Mouse (Mus musculus): Measurements from ENCODE around the gene Tmem203. TPM values are rescaled to one million over a fixed set of nuclear protein-coding genes. Genes with fewer than 3 reads are reported as not detected.
"Not testable (repeated sequence)": the region's sequence is repeated elsewhere in the genome, so short reads cannot be mapped to it uniquely, and the experiment has no call there.

The Tmem203 gene
- polyA plus RNA-seq, 1 experiment from 2014 or later: 18.6 TPM

DNA sequence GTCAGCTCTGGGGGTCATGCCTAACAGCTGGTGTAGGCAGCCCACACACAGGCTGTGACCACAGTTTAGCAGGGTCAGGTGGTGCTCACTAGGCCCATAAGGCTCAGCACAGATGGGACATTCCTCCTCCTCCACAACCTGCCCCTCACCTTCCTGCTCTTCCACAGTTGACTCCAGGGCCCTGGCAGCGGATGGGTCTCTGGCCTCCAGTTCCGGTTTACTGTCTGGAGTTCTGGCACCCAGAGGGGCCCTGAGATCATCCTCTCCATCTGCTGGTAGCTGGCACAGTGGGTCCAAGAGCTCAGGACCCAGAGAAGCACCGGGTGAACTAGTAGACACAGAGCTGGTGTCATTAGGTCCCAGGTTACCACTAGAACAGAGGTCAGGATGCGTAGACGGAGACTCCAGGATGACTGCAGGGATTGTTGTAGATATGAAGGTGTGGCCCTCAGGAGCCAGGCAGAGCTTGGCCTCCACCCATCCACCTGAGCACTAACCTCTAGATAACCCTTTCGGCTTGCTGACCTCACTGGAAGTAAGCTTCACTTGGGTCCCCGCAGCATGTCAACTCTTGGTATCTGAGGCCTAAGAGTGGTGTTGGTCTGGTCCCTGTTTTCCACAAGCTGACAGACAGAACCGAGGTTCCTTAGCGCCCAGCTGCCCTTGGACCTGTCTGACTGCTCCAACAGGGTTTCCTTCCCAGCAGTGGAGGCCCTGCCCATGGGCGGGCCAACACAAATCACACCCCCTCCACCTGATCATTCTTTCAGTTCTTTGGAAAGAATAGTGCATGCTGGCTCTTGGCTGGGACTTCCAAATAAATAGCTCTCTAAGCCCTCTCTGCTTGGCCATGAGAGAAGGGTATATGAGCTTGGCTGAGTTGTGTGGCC lies 8.8 kb upstream of the Tmem203 start, which contains the start of gene AL732309.1:
Gene AL732309.1, minus strand, starts transcription at position 681 of the 890 bp plus-strand sequence.
- no peak within 1 kb of the TSS for H3K4me3 ChIP-seq (replicated peaks)
- H3K4me1 ChIP-seq (replicated peaks): peaks cover 25% of the 10 kb centered on the region
- no peak within 1 kb of the TSS for H3K9ac ChIP-seq (replicated peaks)
- WGBS: 94% methylated on average over 10 of the region's 10 CpGs
- no peak for ATAC-seq
- H3K36me3 ChIP-seq: peaks cover 64% of the 10 kb centered on the region
- H3K27ac ChIP-seq: no peak within 1 kb of the TSS
- H3K4me2 ChIP-seq (replicated peaks): no peak within 1 kb of the TSS
- H3K9me3 ChIP-seq: no peaks in the 10 kb centered on the region
- peaks cover 3% of the 10 kb centered on the region; the same call in 1 of the 2 replicates for H3K27me3 ChIP-seq

DNA sequence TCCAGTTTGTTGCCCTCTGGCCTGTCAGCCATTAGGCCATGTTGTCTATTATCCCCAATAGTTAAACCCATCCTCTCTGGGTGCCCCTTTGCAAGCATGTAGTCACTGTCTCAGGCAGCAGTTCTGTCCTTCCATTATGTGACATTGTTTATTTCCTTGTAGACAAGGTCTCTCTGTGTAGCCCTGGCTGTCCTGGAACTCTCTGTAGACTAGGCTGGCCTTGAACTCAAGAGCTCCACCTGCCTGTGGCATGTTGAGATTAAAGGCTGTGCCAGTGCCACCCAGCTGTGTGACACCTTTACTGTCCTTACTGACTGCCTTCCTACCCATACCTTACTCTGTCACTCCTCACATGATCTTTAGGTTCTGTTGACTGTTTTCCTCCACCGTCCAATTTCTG lies 2.9 kb upstream of the Tmem203 start:
- no peak overlapping the region for H3K4me3 ChIP-seq (replicated peaks)
- no peak overlapping the region for H3K4me2 ChIP-seq (replicated peaks)
- H3K36me3 ChIP-seq: peaks cover 58% of the 10 kb centered on the region
- ATAC-seq: no peak
- H3K9ac ChIP-seq (replicated peaks): no peak overlapping the region
- no peaks in the 10 kb centered on the region for H3K27me3 ChIP-seq
- WGBS: 85% methylated on average over 1 of the region's 1 CpGs
- H3K9me3 ChIP-seq: no peaks in the 10 kb centered on the region
- H3K4me1 ChIP-seq (replicated peaks): peaks cover 23% of the 10 kb centered on the region
- no peak overlapping the region for H3K27ac ChIP-seq

DNA sequence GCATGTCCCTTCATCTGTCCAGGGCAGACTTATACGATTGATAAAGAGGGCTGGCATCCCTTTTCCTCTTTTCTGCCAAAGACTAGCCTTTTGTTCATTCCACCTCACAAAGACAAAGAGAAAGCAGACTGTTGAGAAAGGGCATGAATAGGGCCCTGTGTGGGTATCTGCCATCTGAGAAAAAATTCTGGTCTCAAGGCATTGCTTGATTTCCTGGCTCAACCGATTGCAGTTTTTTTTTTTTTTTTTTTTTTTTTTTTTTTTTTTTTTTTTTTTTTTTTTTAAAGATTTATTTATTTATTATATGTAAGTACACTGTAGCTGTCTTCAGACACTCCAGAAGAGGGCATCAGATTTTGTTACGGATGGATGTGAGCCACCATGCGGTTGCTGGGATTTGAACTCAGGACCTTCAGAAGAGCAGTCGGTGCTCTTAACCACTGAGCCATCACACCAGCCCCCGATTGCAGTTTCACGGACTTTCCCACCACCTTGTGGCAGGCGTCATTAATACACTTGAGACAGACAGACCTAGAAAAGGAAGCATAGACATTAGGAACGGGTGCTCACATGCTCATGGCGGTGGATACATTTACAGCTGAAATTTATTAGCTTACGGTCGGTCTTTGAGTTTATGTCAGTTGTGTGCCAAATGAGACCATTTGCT lies 1.3 kb downstream of the Tmem203 start:
- Histone ChIP-seq H3K4me2 (replicated peaks) (peak overlapping the region; percentile 91), H3K4me1 (replicated peaks) (peaks cover 26% of the 10 kb centered on the region), H3K4me3 (replicated peaks) (peak overlapping the region; percentile 99), H3K9ac (replicated peaks) (peak overlapping the region; percentile 90), H3K36me3 (peaks cover 18% of the 10 kb centered on the region)
- H3K27me3 ChIP-seq, ATAC-seq, H3K9me3 ChIP-seq, H3K27ac ChIP-seq: not testable (repeated sequence)
- WGBS: 63% methylated on average over 12 of the region's 12 CpGs

DNA sequence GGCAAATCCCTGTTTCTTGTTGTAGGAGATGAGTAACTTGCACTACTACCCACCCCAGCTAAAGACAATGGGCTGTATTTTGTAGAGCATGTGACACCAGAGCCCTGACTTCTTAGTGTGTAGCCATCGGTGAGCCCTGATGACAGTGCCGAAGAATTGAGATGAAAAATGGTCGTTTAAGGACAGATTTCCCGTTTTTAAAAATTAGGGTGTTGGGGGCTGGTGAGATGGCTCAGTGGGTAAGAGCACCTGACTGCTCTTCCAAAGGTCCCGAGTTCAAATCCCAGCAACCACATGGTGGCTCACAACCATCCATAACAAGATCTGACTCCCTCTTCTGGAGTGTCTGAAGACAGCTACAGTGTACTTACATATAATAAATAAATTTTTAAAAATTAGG lies 2.0 kb downstream of the Tmem203 start:
- ATAC-seq; H3K27ac ChIP-seq; H3K27me3 ChIP-seq; H3K9ac ChIP-seq (replicated peaks); H3K4me3 ChIP-seq (replicated peaks); H3K4me2 ChIP-seq (replicated peaks); H3K9me3 ChIP-seq: not testable (repeated sequence)
- Histone ChIP-seq H3K36me3 (peaks cover 11% of the 10 kb centered on the region), H3K4me1 (replicated peaks) (peaks cover 30% of the 10 kb centered on the region)
- WGBS: 89% methylated on average over 5 of the region's 5 CpGs

DNA sequence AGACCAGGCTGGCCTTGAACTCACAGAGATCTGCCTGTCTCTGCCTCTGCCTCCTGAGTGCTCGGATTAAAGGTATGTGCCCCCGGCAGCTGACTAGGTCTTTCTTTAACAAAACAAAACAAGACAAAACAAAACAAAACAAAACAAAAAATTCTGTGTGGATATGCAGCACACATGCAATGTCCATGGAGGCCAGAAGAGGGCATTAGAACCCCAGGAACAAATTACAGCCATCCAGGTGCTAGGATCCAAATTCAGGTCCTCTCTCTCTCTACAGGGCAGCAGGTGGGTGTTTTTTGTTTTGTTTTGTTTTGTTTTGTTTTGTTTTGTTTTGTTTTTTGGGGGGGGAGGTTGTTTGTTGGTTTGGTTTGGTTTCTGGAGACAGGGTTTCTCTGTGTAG lies 3.6 kb downstream of the Tmem203 start:
- Histone ChIP-seq H3K36me3 (no peaks in the 10 kb centered on the region), H3K27me3 (peaks cover 6% of the 10 kb centered on the region), H3K4me1 (replicated peaks) (peaks cover 40% of the 10 kb centered on the region), H3K9ac (replicated peaks) (no peak overlapping the region), H3K9me3 (no peaks in the 10 kb centered on the region), H3K4me2 (replicated peaks) (no peak overlapping the region), H3K27ac (no peak overlapping the region), H3K4me3 (replicated peaks) (no peak overlapping the region)
- 43% methylated on average over 2 of the region's 2 CpGs for WGBS
- no peak for ATAC-seq

DNA sequence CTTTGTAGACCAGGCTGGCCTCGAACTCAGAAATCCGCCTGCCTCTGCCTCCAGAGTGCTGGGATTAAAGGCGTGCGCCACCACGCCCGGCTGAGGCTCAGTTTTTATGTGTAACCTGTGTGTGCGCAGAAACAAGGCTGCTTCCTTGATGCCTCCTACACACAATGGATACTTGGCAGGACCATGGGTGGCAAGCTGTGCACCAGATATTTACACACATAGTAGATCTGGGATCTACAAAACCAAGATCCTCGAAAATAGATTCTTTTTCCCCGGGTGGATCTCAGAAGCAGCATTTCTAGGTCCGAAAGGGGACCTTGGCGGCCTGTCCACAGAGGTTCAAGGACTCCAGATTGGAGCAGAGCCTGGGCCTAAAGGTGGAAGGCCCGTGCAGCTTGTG lies 6.6 kb downstream of the Tmem203 start:
- peak overlapping the region; percentile 64 for H3K27ac ChIP-seq
- no peaks in the 10 kb centered on the region for H3K9me3 ChIP-seq
- 46% methylated on average over 12 of the region's 12 CpGs for whole genome bisulfite sequencing
- H3K27me3 ChIP-seq: peaks cover 16% of the 10 kb centered on the region
- ATAC-seq: 0 out of 2 replicates have a peak, but pooled peaks have one; percentile 2
- peak overlapping the region; percentile 64; the same call in 1 of the 2 replicates for H3K9ac ChIP-seq (replicated peaks)
- H3K4me2 ChIP-seq (replicated peaks): peak overlapping the region; percentile 100
- H3K4me3 ChIP-seq (replicated peaks): peak overlapping the region; percentile 80
- no peaks in the 10 kb centered on the region for H3K36me3 ChIP-seq
- peaks cover 51% of the 10 kb centered on the region for H3K4me1 ChIP-seq (replicated peaks)

DNA sequence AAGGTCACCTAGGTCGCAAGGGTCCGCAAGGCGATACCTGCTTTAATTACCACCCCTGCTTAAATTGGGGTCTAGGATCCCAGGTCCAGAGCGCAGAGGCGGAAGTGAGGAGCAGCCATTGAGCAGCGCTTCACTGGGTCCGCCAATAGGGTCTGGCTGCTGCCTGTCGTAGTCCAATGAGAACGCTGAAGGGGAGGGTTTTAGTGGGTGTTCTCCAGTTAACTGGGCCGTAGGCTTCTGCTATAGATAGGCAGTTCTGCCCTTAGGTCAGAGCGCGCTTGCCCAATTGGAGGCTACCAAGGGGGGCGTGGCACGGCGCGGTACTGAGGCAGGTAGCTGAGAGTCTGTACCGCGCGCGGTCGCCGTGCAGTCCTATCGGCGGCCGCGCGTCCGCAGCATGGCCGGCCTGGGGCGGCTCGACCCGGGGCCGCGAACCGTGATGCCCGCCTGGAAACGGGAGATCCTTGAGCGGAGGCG lies 7.1 kb downstream of the Tmem203 start, which contains the start of gene Tprn:
Gene Tprn, plus strand, starts transcription at position 328 of the 477 bp plus-strand sequence.
- Histone ChIP-seq H3K36me3 (no peaks in the 10 kb centered on the region), H3K27me3 (peaks cover 16% of the 10 kb centered on the region), H3K4me3 (replicated peaks) (peak within 1 kb of the TSS; percentile 80), H3K4me1 (replicated peaks) (peaks cover 52% of the 10 kb centered on the region), H3K4me2 (replicated peaks) (peak within 1 kb of the TSS; percentile 100), H3K9me3 (no peaks in the 10 kb centered on the region), H3K9ac (replicated peaks) (peak within 1 kb of the TSS; percentile 80), H3K27ac (peak within 1 kb of the TSS; percentile 64)
- under 1% methylated on average over 38 of the region's 39 CpGs for WGBS
- ATAC-seq: peak; percentile 99

DNA sequence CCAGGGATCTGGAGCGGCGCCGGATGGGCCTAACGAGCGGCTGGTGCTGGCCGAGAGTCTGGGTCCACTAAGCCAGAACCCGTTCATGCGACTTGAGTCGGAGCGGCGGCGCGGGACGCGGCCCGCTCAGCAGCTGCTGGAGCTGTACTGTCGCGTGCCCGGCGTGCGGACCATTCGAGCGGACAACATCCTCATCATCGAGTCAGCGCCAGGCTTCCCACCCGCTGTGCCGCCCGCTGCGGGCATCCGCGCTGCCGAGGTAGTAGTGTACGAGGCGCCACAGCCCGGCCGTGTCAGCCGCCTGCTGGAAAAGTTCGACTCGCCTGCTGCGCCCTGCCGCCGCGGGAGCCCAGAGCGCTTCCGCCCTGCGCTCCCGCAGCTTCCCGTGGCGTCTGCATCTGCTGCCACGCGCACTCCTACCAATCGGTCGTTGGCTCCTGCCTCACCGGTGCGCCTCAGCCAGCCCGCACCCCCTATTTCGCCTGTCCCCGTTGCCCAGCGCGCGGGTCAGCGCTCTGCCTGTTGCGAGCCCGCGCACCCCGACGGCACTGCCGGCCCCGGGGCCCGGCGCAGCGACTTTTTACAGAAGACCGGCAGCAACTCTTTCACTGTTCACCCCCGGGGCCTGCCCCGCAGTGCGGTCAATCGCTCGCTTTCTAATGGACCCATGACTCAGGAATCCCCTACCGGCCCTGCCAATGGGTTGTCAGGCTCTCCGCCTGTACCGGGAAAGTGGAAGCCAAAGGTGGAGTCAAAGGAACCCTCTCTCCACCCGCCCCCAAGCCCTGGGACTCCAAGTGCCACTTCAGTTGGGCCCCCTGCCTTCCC lies 7.8 kb downstream of the Tmem203 start:
- Histone ChIP-seq H3K9me3 (no peaks in the 10 kb centered on the region), H3K27ac (peak overlapping the region; percentile 64), H3K4me2 (replicated peaks) (peak overlapping the region; percentile 100), H3K9ac (replicated peaks) (peak overlapping the region; percentile 80), H3K4me1 (replicated peaks) (peaks cover 55% of the 10 kb centered on the region), H3K36me3 (0 out of 2 replicates have a peak, but pooled peaks cover 2% of the 10 kb centered on the region), H3K27me3 (peaks cover 16% of the 10 kb centered on the region), H3K4me3 (replicated peaks) (peak overlapping the region; percentile 80)
- WGBS: under 1% methylated on average over 73 of the region's 82 CpGs
- 0 out of 2 replicates have a peak, but pooled peaks have one; percentile 0 for ATAC-seq

DNA sequence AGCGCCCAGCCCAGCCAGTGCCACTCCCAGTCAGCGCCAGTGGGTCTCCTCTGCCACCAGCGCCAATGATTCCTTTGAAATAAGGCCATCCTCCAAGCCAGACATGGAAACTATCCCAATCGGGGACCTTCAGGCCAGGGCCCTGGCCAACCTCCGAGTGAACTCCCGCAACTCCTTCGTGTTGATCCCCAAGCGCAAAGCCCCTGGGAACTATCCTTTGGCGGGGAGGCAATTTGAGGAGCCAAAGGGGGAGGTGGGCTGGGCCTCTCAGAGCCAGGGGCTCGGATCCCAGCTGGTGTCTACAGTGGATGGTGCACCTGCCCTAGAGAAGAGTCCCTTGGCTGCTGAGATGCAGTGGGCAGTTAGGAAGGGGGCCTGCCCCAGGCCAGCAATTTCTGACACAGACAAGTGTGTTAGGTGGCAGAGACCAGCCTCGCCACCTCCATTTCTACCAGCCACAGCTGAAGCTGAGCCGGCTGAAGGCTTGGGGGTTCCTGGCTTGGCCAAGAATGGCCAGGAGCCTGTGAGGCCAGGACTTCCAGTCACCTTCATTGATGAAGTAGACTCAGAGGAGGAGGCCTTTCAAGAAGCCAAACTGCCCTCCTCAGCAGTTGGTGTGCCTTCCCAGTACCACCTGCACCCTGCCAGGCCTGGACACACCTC lies 8.5 kb downstream of the Tmem203 start:
- peaks cover 55% of the 10 kb centered on the region for H3K4me1 ChIP-seq (replicated peaks)
- H3K9ac ChIP-seq (replicated peaks): peak overlapping the region; percentile 80
- no peak for ATAC-seq
- no peaks in the 10 kb centered on the region for H3K9me3 ChIP-seq
- H3K27ac ChIP-seq: no peak overlapping the region
- H3K4me2 ChIP-seq (replicated peaks): peak overlapping the region; percentile 100
- peak overlapping the region; percentile 80 for H3K4me3 ChIP-seq (replicated peaks)
- peaks cover 16% of the 10 kb centered on the region for H3K27me3 ChIP-seq
- peaks cover 9% of the 10 kb centered on the region for H3K36me3 ChIP-seq
- WGBS: 16% methylated on average over 12 of the region's 12 CpGs

DNA sequence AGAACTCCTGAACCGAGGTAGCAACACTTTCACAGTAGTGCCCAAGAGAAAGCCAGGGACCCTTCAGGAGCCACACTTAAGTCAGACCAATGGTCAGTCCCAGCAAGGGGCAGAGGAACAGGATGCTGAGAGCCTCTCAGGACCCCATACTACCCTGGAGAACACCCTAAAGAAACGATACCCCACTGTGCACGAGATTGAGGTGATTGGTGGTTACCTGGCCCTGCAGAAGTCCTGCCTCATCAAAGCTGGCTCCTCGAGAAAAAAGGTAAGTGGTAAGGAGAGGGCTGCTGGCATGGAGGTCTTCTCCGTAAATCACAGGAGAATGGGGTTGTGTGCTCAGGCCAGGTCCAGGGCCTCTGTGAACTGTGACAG lies 9.0 kb downstream of the Tmem203 start:
- Histone ChIP-seq H3K4me2 (replicated peaks) (peak overlapping the region; percentile 100), H3K27ac (no peak overlapping the region), H3K4me1 (replicated peaks) (peaks cover 55% of the 10 kb centered on the region), H3K4me3 (replicated peaks) (peak overlapping the region; percentile 80), H3K27me3 (peaks cover 16% of the 10 kb centered on the region), H3K9ac (replicated peaks) (peak overlapping the region; percentile 80), H3K36me3 (peaks cover 14% of the 10 kb centered on the region), H3K9me3 (no peaks in the 10 kb centered on the region)
- 76% methylated on average over 5 of the region's 5 CpGs for WGBS
- no peak for ATAC-seq

DNA sequence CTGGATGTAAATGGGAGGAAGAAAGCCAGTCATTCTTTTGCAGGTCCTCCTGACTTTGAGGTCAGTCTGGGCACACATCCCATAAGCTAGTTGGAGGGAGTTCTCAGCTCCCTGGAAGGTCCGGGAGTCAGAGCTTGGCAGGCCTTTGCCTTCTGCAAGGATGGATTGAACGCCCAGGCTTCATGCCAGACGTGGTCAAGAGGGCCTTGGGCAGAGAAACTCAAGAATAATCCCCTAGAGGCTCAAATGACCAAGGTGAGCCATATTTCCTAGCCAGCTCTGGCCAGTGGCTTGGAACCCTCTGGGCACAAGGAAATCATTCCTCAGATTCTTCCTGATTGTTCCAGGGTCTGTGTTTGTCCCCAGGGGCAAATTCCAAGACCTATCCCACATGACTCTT lies 9.6 kb downstream of the Tmem203 start:
- H3K36me3 ChIP-seq: peaks cover 20% of the 10 kb centered on the region
- H3K27me3 ChIP-seq: peaks cover 16% of the 10 kb centered on the region
- H3K9me3 ChIP-seq: no peaks in the 10 kb centered on the region
- H3K4me2 ChIP-seq (replicated peaks): peak overlapping the region; percentile 100
- peaks cover 55% of the 10 kb centered on the region for H3K4me1 ChIP-seq (replicated peaks)
- no peak for ATAC-seq
- H3K9ac ChIP-seq (replicated peaks): peak overlapping the region; percentile 80; the same call in 1 of the 2 replicates
- 86% methylated on average over 3 of the region's 3 CpGs for WGBS
- H3K4me3 ChIP-seq (replicated peaks): no peak overlapping the region
- H3K27ac ChIP-seq: no peak overlapping the region
